Mouse (Mus musculus): ENCODE data around the gene Zfp287.

- TF ChIP-seq CTCF (IDR thresholded peaks at IDR 0.05; ENCODE audit: low read depth, low read length) (no peak), TAL1 (conservative IDR thresholded peaks at IDR 0.05; ENCODE audit: low read depth, low read length) (no peak), POLR2AphosphoS5 (IDR thresholded peaks at IDR 0.05; ENCODE audit: insufficient replicate concordance, low read depth, low read length) (no peak)
Measured at GRCm38 (mm10) chr11:62710657-62711056, 21.0 kb downstream of the Zfp287 start.
